Mouse (Mus musculus): ENCODE measurements around the gene Sec61a1.

The Sec61a1 gene

GRCm38 (mm10) chr6:88516667-88517066, 2.0 kb downstream of the Sec61a1 start:
- DNase-seq (ENCODE audit: low read depth, low spot score): no peak

- DNase-seq (ENCODE audit: low read depth, low spot score): no peak
These were observed 2.7 kb downstream of the Sec61a1 start for GRCm38 (mm10) chr6:88515971-88516370.

- DNase-seq (ENCODE audit: low read depth, low spot score): no peak
These were observed 4.2 kb downstream of the Sec61a1 start for GRCm38 (mm10) chr6:88514546-88514945.

GRCm38 (mm10) chr6:88513984-88514383, 4.7 kb downstream of the Sec61a1 start:
- no peak for DNase-seq (ENCODE audit: low read depth, low spot score)

GRCm38 (mm10) chr6:88503044-88503443, 15.7 kb downstream of the Sec61a1 start:
- no peak for DNase-seq (ENCODE audit: low read depth, low spot score)

- DNase-seq (ENCODE audit: low read depth, low spot score): no peak
These were observed 16.4 kb downstream of the Sec61a1 start for GRCm38 (mm10) chr6:88502030-88502970.

- no peak for DNase-seq (ENCODE audit: low read depth, low spot score)
These were observed 18.3 kb downstream of the Sec61a1 start for GRCm38 (mm10) chr6:88500405-88500767.

- DNase-seq (ENCODE audit: low read depth, low spot score): peak; percentile 57
These were observed 19.0 kb downstream of the Sec61a1 start for GRCm38 (mm10) chr6:88499481-88500404.

- DNase-seq (ENCODE audit: low read depth, low spot score): no peak
These were observed 25.0 kb downstream of the Sec61a1 start for GRCm38 (mm10) chr6:88493712-88494111.

GRCm38 (mm10) chr6:88490629-88491354, 27.9 kb downstream of the Sec61a1 start:
- no peak for DNase-seq (ENCODE audit: low read depth, low spot score)

- DNase-seq (ENCODE audit: low read depth, low spot score): no peak
These were observed 28.9 kb downstream of the Sec61a1 start for GRCm38 (mm10) chr6:88489834-88490233.

GRCm38 (mm10) chr6:88489026-88489425, 29.7 kb downstream of the Sec61a1 start:
- DNase-seq (ENCODE audit: low read depth, low spot score): no peak

GRCm38 (mm10) chr6:88486893-88487292, 31.8 kb downstream of the Sec61a1 start:
- no peak for DNase-seq (ENCODE audit: low read depth, low spot score)

GRCm38 (mm10) chr6:88485378-88485777, 33.3 kb downstream of the Sec61a1 start:
- no peak for DNase-seq (ENCODE audit: low read depth, low spot score)

GRCm38 (mm10) chr6:88483913-88484312, 34.8 kb downstream of the Sec61a1 start:
- DNase-seq (ENCODE audit: low read depth, low spot score): no peak

GRCm38 (mm10) chr6:88483111-88483510, 35.6 kb downstream of the Sec61a1 start:
- peak; percentile 97 for DNase-seq (ENCODE audit: low read depth, low spot score)

GRCm38 (mm10) chr6:88480421-88480820, 38.3 kb downstream of the Sec61a1 start:
- DNase-seq (ENCODE audit: low read depth, low spot score): no peak

- DNase-seq (ENCODE audit: low read depth, low spot score): peak; percentile 50
These were observed 48.8 kb downstream of the Sec61a1 start for GRCm38 (mm10) chr6:88469878-88470277.

GRCm38 (mm10) chr6:88465181-88465920, 53.4 kb downstream of the Sec61a1 start, which contains the start of gene Ruvbl1:
Ruvbl1 (plus strand) TSS chr6:88465409.
- DNase-seq (ENCODE audit: low read depth, low spot score): peak; percentile 99

- peak; percentile 83 for DNase-seq (ENCODE audit: low read depth, low spot score)
These were observed 64.2 kb downstream of the Sec61a1 start for GRCm38 (mm10) chr6:88454545-88454944.
